Mouse (Mus musculus) hindbrain, postnatal 0 days (tissue): ENCODE measurements around the gene Fam83c. TPM values are rescaled to one million over a fixed set of nuclear protein-coding genes. Genes with fewer than 3 reads are reported as not detected.

Source experiments
- ATAC-seq: fragments of 200-750 bp; cut with Nextera tagmentation; 2 replicates; pipeline ENCODE4 v1.8.0; 2017; ENCODE audit warnings: mild to moderate bottlenecking, moderate TSS enrichment, moderate library complexity
- DNase-seq: peaks from one replicate; pipeline ENCODE4 v3.0.0-alpha.2; 2015; ENCODE audit warnings: low spot score
- H3K27ac ChIP-seq: fragments of 300-500 bp; sonication (generic); 2 replicates; pipeline ENCODE4 v1.5.1; 2014; ENCODE audit warnings: mild to moderate bottlenecking
- H3K27me3 ChIP-seq: fragments of 300-500 bp; sonication (generic); 2 replicates; pipeline ENCODE4 v1.6.1; 2014; ENCODE audit warnings: low read length, mixed read lengths; ENCODE audit not compliant: insufficient read depth
- H3K36me3 ChIP-seq: fragments of 300-500 bp; sonication (generic); 2 replicates; pipeline ENCODE4 v1.6.1; 2014; ENCODE audit warnings: low read length, mixed read lengths; ENCODE audit not compliant: insufficient read depth
- H3K4me1 ChIP-seq: fragments of 300-500 bp; sonication (generic); 2 replicates; pipeline ENCODE4 v1.6.1; 2014; ENCODE audit warnings: antibody characterized with exemption, low read length, mixed read lengths; ENCODE audit not compliant: insufficient read depth
- H3K4me2 ChIP-seq: fragments of 300-500 bp; sonication (generic); 2 replicates; pipeline ENCODE4 v1.6.1; 2014; ENCODE audit warnings: low read depth, mild to moderate bottlenecking, low read length, moderate library complexity, mixed read lengths
- H3K4me3 ChIP-seq: fragments of 300-500 bp; sonication (generic); 2 replicates; pipeline ENCODE4 v1.5.1; 2014; ENCODE audit warnings: low read length
- H3K9ac ChIP-seq: fragments of 300-500 bp; sonication (generic); replicated peaks from 2 replicates; pipeline ENCODE4 v1.6.1; 2014; ENCODE audit warnings: mild to moderate bottlenecking, low read length, moderate library complexity, mixed read lengths
- H3K9me3 ChIP-seq: fragments of 300-500 bp; sonication (generic); 2 replicates; pipeline ENCODE4 v1.6.1; 2016; ENCODE audit warnings: low read length, mixed read lengths
- CTCF ChIP-seq: IDR thresholded peaks from 2 replicates; pipeline ENCODE4 v1.5.1; 2016; ENCODE audit warnings: antibody characterized with exemption, control low read depth, low read depth
- WGBS: fragments of 180-500 bp; shearing (Covaris S2); extraction: QIAGEN DNeasy Blood & Tissue Kit; methylation state at CpG from one replicate; pipeline ENCODE4 v1.1.7; 2014; 5-methylcytosine and 5-hydroxymethylcytosine counted together
- polyA plus RNA-seq: library from polyadenylated mRNA; unstranded; fragments of >200 nt; fragmentation: Nextera tagmentation; extraction: Ambion mirVana; gene quantifications from 2 replicates; pipeline ENCODE4 v1.2.1, GENCODE M21; 2015
- total RNA-seq: library from RNA; depleted of rRNA; stranded (reverse); fragments of >200 nt; gene quantifications from 2 replicates; pipeline ENCODE4 v1.2.3, GENCODE M21; 2014; rRNA removed

The Fam83c gene
- total RNA-seq: not detected in 2 replicates
- 0.10 and 0.15 TPM in 2 replicates for polyA plus RNA-seq

GRCm38 (mm10) chr2:155834732-155835131, at the start of gene Fam83c:
Gene Fam83c, minus strand, starts transcription at chr2:155834854.
- no peak within 1 kb of the TSS for H3K4me3 ChIP-seq
- H3K9me3 ChIP-seq: no peaks in the 10 kb centered on the region
- no peak within 1 kb of the TSS for H3K4me2 ChIP-seq
- H3K9ac ChIP-seq: no peak within 1 kb of the TSS
- no peaks in the 10 kb centered on the region for H3K4me1 ChIP-seq
- no peaks in the 10 kb centered on the region for H3K36me3 ChIP-seq
- 67% methylated on average over 9 of the region's 9 CpGs for WGBS
- DNase-seq (no peak), ATAC-seq (no peak)
- no peaks in the 10 kb centered on the region for H3K27me3 ChIP-seq
- no peak for TF ChIP-seq CTCF
- H3K27ac ChIP-seq: no peak within 1 kb of the TSS

- Histone ChIP-seq H3K9ac (no peak overlapping the region), H3K9me3 (no peaks in the 10 kb centered on the region), H3K4me1 (no peaks in the 10 kb centered on the region), H3K4me2 (no peak overlapping the region), H3K27me3 (no peaks in the 10 kb centered on the region), H3K36me3 (peaks cover 21% of the 10 kb centered on the region), H3K4me3 (no peak overlapping the region), H3K27ac (no peak overlapping the region)
- WGBS: 82% methylated on average over 3 of the region's 3 CpGs
- ATAC-seq: no peak
- no peak for TF ChIP-seq CTCF
- no peak for DNase-seq
These were observed 47.4 kb upstream of the Fam83c start for GRCm38 (mm10) chr2:155882087-155882486.

GRCm38 (mm10) chr2:155878964-155879876, 44.6 kb upstream of the Fam83c start:
- Histone ChIP-seq H3K4me2 (no peak overlapping the region), H3K4me1 (no peaks in the 10 kb centered on the region), H3K9ac (no peak overlapping the region), H3K9me3 (no peaks in the 10 kb centered on the region), H3K27me3 (no peaks in the 10 kb centered on the region), H3K36me3 (peaks cover 29% of the 10 kb centered on the region), H3K27ac (no peak overlapping the region), H3K4me3 (no peak overlapping the region)
- 86% methylated on average over 21 of the region's 21 CpGs for WGBS
- no peak for TF ChIP-seq CTCF
- no peak for ATAC-seq
- DNase-seq: no peak

GRCm38 (mm10) chr2:155873636-155874035, 39.0 kb upstream of the Fam83c start:
- DNase-seq: no peak
- Histone ChIP-seq H3K27me3 (no peaks in the 10 kb centered on the region), H3K27ac (no peak overlapping the region), H3K9me3 (no peaks in the 10 kb centered on the region), H3K4me1 (0 out of 2 replicates have a peak, but pooled peaks cover 4% of the 10 kb centered on the region), H3K9ac (no peak overlapping the region), H3K36me3 (peaks cover 19% of the 10 kb centered on the region), H3K4me3 (no peak overlapping the region), H3K4me2 (no peak overlapping the region)
- no peak for ATAC-seq
- 77% methylated on average over 6 of the region's 6 CpGs for WGBS
- no peak for TF ChIP-seq CTCF

GRCm38 (mm10) chr2:155872930-155873507, 38.4 kb upstream of the Fam83c start:
- WGBS: 46% methylated on average over 10 of the region's 10 CpGs

GRCm38 (mm10) chr2:155872486-155872885, 37.8 kb upstream of the Fam83c start:
- Histone ChIP-seq H3K9ac (no peak overlapping the region), H3K4me3 (no peak overlapping the region), H3K4me1 (0 out of 2 replicates have a peak, but pooled peaks cover 4% of the 10 kb centered on the region), H3K9me3 (no peaks in the 10 kb centered on the region), H3K27ac (no peak overlapping the region), H3K27me3 (no peaks in the 10 kb centered on the region), H3K4me2 (no peak overlapping the region), H3K36me3 (peaks cover 19% of the 10 kb centered on the region)
- ATAC-seq: no peak
- no peak for TF ChIP-seq CTCF
- WGBS: 48% methylated on average over 8 of the region's 8 CpGs
- DNase-seq: no peak

More at GRCm38 (mm10) chr2:155872930-155873507, 38.4 kb upstream of the Fam83c start:
- ATAC-seq (no peak), DNase-seq (no peak)
- Histone ChIP-seq H3K9ac (no peak overlapping the region), H3K27me3 (no peaks in the 10 kb centered on the region), H3K4me1 (0 out of 2 replicates have a peak, but pooled peaks cover 4% of the 10 kb centered on the region), H3K9me3 (no peaks in the 10 kb centered on the region), H3K4me2 (no peak overlapping the region), H3K27ac (no peak overlapping the region), H3K36me3 (peaks cover 19% of the 10 kb centered on the region), H3K4me3 (no peak overlapping the region)
- no peak for TF ChIP-seq CTCF
